Mouse (Mus musculus): ENCODE measurements around the gene Il2rb. TPM values are rescaled to one million over a fixed set of nuclear protein-coding genes. Genes with fewer than 3 reads are reported as not detected.

The Il2rb gene
- polyA plus RNA-seq, 2 experiments = 0.26 to 0.52 TPM

- 37% methylated on average over 13 of the region's 13 CpGs for WGBS (ENCODE audit: insufficient replicate concordance)
- H3K9ac ChIP-seq (replicated peaks) = no peak overlapping the region
- H3K27ac ChIP-seq = no peak overlapping the region
- DNase-seq (ENCODE audit: low read depth in 3 of 3, low spot score in 3 of 3) (no peak), ATAC-seq (ENCODE audit: insufficient read depth) (no peak)
- TF ChIP-seq EP300 (IDR thresholded peaks at IDR 0.05; ENCODE audit: low read depth) (no peak), CTCF (IDR thresholded peaks at IDR 0.05; ENCODE audit: low read depth) (no peak)
- H3K4me3 ChIP-seq (ENCODE audit: insufficient read depth in 1 of 2, low read depth in 2 of 2, low read length in 2 of 2) = no peak overlapping the region
- no peaks in the 10 kb centered on the region for H3K9me3 ChIP-seq (ENCODE audit: control insufficient read depth, low read length)
- H3K4me1 ChIP-seq (replicated peaks; ENCODE audit: control insufficient read depth in 2 of 2, insufficient read depth in 2 of 2, low read length in 1 of 2) = 0 out of 4 replicates have a peak, but pooled peaks cover 0 to 4% of the 10 kb centered on the region in 2 experiments
- H3K27me3 ChIP-seq (ENCODE audit: control insufficient read depth, insufficient read depth, low read length) = no peaks in the 10 kb centered on the region
- no peak overlapping the region for H3K4me2 ChIP-seq (ENCODE audit: low read depth)
- H3K36me3 ChIP-seq (replicated peaks; ENCODE audit: control insufficient read depth, insufficient read depth, low read depth) = no peaks in the 10 kb centered on the region
Observed at GRCm38 (mm10) chr15:78520112-78520715, 25.1 kb upstream of the Il2rb start.

GRCm38 (mm10) chr15:78518221-78518620 is 23.1 kb upstream of the Il2rb start:
- H3K27ac ChIP-seq = no peak overlapping the region
- no peak overlapping the region for H3K4me3 ChIP-seq (ENCODE audit: insufficient read depth in 1 of 2, low read depth in 2 of 2, low read length in 2 of 2)
- no peak overlapping the region for H3K4me2 ChIP-seq (ENCODE audit: low read depth)
- TF ChIP-seq EP300 (IDR thresholded peaks at IDR 0.05; ENCODE audit: low read depth) = no peak
- TF ChIP-seq CTCF (IDR thresholded peaks at IDR 0.05; ENCODE audit: low read depth) = no peak
- H3K36me3 ChIP-seq (replicated peaks; ENCODE audit: control insufficient read depth, insufficient read depth, low read depth) = no peaks in the 10 kb centered on the region
- DNase-seq (ENCODE audit: low read depth in 3 of 3, low spot score in 3 of 3) (no peak), ATAC-seq (ENCODE audit: insufficient read depth) (no peak)
- 43% methylated on average over 7 of the region's 7 CpGs for WGBS (ENCODE audit: insufficient replicate concordance)
- 0 out of 4 replicates have a peak, but pooled peaks cover 0 to 4% of the 10 kb centered on the region in 2 experiments for H3K4me1 ChIP-seq (replicated peaks; ENCODE audit: control insufficient read depth in 2 of 2, insufficient read depth in 2 of 2, low read length in 1 of 2)
- no peaks in the 10 kb centered on the region for H3K9me3 ChIP-seq (ENCODE audit: control insufficient read depth, low read length)
- no peak overlapping the region for H3K9ac ChIP-seq (replicated peaks)
- H3K27me3 ChIP-seq (ENCODE audit: control insufficient read depth, insufficient read depth, low read length) = no peaks in the 10 kb centered on the region

GRCm38 (mm10) chr15:78515759-78516158 is 20.7 kb upstream of the Il2rb start:
- WGBS (ENCODE audit: insufficient replicate concordance) = 33% methylated on average over 6 of the region's 6 CpGs
- Histone ChIP-seq H3K9me3 (ENCODE audit: control insufficient read depth, low read length) (no peaks in the 10 kb centered on the region), H3K36me3 (replicated peaks; ENCODE audit: control insufficient read depth, insufficient read depth, low read depth) (no peaks in the 10 kb centered on the region), H3K27ac (no peak overlapping the region), H3K4me2 (ENCODE audit: low read depth) (no peak overlapping the region), H3K4me1 (replicated peaks; ENCODE audit: control insufficient read depth in 2 of 2, insufficient read depth in 2 of 2, low read length in 1 of 2) (0 out of 4 replicates have a peak, but pooled peaks cover 0 to 6% of the 10 kb centered on the region in 2 experiments), H3K9ac (replicated peaks) (no peak overlapping the region), H3K4me3 (ENCODE audit: insufficient read depth in 1 of 2, low read depth in 2 of 2, low read length in 2 of 2) (no peak overlapping the region), H3K27me3 (ENCODE audit: control insufficient read depth, insufficient read depth, low read length) (no peaks in the 10 kb centered on the region)
- ATAC-seq (ENCODE audit: insufficient read depth) (no peak), DNase-seq (ENCODE audit: low read depth in 3 of 3, low spot score in 3 of 3) (no peak)
- TF ChIP-seq CTCF (IDR thresholded peaks at IDR 0.05; ENCODE audit: low read depth) (no peak), EP300 (IDR thresholded peaks at IDR 0.05; ENCODE audit: low read depth) (no peak)

- TF ChIP-seq EP300 (IDR thresholded peaks at IDR 0.05; ENCODE audit: low read depth) = no peak
- TF ChIP-seq CTCF (IDR thresholded peaks at IDR 0.05; ENCODE audit: low read depth) = peak; percentile 95
- Histone ChIP-seq H3K9me3 (ENCODE audit: control insufficient read depth, low read length) (no peaks in the 10 kb centered on the region), H3K27me3 (ENCODE audit: control insufficient read depth, insufficient read depth, low read length) (no peaks in the 10 kb centered on the region), H3K4me1 (replicated peaks; ENCODE audit: control insufficient read depth in 2 of 2, insufficient read depth in 2 of 2, low read length in 1 of 2) (peaks cover 0 to 3% of the 10 kb centered on the region in 2 experiments; a peak in 1 of 4 replicates), H3K4me2 (ENCODE audit: low read depth) (no peak overlapping the region), H3K4me3 (ENCODE audit: insufficient read depth in 1 of 2, low read depth in 2 of 2, low read length in 2 of 2) (no peak overlapping the region), H3K27ac (no peak overlapping the region), H3K36me3 (replicated peaks; ENCODE audit: control insufficient read depth, insufficient read depth, low read depth) (no peaks in the 10 kb centered on the region), H3K9ac (replicated peaks) (no peak overlapping the region)
- ATAC-seq (ENCODE audit: insufficient read depth) (no peak), DNase-seq (ENCODE audit: low read depth in 3 of 3, low spot score in 3 of 3) (peak; percentile 20 to 33 (median 31))
- WGBS (ENCODE audit: insufficient replicate concordance) = 25% methylated on average over 7 of the region's 7 CpGs
Observed at GRCm38 (mm10) chr15:78514393-78515146, 19.5 kb upstream of the Il2rb start.

GRCm38 (mm10) chr15:78513019-78513418 is 17.9 kb upstream of the Il2rb start:
- ATAC-seq (ENCODE audit: insufficient read depth) (no peak), DNase-seq (ENCODE audit: low read depth in 3 of 3, low spot score in 3 of 3) (no peak)
- H3K27ac ChIP-seq = no peak overlapping the region; the same call in 1 of the 2 replicates
- no peak overlapping the region for H3K4me2 ChIP-seq (ENCODE audit: low read depth)
- no peaks in the 10 kb centered on the region for H3K36me3 ChIP-seq (replicated peaks; ENCODE audit: control insufficient read depth, insufficient read depth, low read depth)
- WGBS (ENCODE audit: insufficient replicate concordance) = 70% methylated on average over 14 of the region's 14 CpGs
- H3K9me3 ChIP-seq (ENCODE audit: control insufficient read depth, low read length) = no peaks in the 10 kb centered on the region
- no peak overlapping the region for H3K4me3 ChIP-seq (ENCODE audit: insufficient read depth in 1 of 2, low read depth in 2 of 2, low read length in 2 of 2)
- H3K4me1 ChIP-seq (replicated peaks; ENCODE audit: control insufficient read depth in 2 of 2, insufficient read depth in 2 of 2, low read length in 1 of 2) = peaks cover 0 to 3% of the 10 kb centered on the region in 2 experiments; a peak in 1 of 4 replicates
- no peak overlapping the region for H3K9ac ChIP-seq (replicated peaks)
- no peaks in the 10 kb centered on the region for H3K27me3 ChIP-seq (ENCODE audit: control insufficient read depth, insufficient read depth, low read length)
- TF ChIP-seq CTCF (IDR thresholded peaks at IDR 0.05; ENCODE audit: low read depth) = no peak
- no peak for TF ChIP-seq EP300 (IDR thresholded peaks at IDR 0.05; ENCODE audit: low read depth)

Data from liver, embryonic 14.5 days (tissue).